Mouse (Mus musculus) B cell, adult 62 days (primary cell): Measurements from ENCODE around the gene Rfc5. TPM values are rescaled to one million over a fixed set of nuclear protein-coding genes. Genes with fewer than 3 reads are reported as not detected.

Source experiments
- total RNA-seq: library from RNA; stranded (reverse); gene quantifications from 4 replicates; pipeline ENCODE4 v1.2.4, GENCODE M21; 2023

Rfc5 gene
- 22.3 to 30.2 TPM (median 23.8 TPM) in 4 replicates for total RNA-seq

DNA sequence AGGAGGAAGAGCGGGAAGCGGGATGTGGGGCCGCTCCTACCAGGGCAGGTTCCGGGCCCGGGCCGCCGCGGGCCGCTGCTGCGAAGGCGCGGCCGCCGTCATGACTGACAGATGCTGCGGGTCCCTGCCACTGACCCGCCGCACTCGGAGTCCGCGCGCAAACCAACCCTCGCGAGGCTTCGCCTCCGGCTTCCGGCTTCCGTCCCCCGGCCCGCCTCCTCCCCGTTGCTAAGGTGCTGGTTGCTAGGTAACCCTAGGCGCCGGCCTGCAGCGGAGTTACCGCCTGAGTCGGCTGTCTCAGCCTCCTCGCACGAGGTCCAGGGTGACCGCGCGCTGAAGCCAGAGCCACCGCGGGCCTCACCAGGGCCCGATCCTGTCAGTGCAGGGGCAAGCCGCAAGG lies at the start of gene Rfc5:
TSS of gene Rfc5 (minus strand) at position 171 of the 400 bp plus-strand sequence.

DNA sequence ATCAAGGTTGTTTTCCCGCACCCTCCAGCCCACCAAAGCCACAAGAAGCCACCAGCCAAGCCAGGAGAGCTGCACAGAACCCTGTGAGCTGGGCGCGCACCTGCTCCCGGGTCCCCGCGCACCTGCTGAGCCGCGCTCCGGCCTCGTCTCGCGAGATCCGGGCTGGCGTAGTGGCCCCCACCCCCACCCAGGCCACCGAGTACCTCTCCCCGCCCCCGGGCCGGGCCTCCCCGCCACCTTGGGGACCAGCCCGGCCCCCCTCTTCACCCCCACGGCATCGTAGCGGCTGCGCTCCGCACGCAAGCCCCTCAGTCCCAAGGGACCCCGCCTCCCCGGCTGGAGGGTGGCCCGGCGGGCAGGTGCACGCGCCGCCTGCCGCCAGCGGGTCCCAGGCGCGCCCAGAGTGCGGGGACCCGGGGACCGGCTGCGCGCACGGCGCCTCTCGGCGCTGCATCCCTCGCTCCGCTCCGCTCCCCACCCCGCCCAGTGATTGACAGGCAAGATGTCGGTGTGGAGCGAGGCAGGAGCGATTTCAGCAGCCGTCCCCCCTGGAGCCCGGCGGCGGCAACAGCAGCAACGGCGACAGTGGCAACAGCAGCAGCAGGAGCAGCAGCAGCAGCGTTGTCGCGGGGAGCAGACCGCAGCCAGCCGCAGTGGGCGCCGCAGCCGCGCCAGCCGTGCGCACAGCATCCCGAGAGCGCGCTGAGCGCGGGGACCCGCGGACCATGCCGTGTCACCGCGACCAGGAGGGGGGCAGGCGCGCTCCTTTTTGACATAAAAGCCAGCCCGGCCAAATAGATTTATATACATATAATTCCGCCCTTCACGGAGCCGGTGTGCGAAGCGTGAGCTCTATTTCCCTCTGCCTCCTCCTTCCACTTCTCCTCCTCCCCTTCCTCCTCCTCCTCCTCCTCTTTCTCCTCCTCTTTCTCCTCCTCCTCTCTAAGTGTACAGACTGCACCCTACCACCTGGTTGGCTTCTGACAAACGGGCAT lies 25.0 kb upstream of the Rfc5 start, which contains the start of gene Ksr2:
TSS of gene Ksr2 (plus strand) at position 494 of the 995 bp plus-strand sequence.

DNA sequence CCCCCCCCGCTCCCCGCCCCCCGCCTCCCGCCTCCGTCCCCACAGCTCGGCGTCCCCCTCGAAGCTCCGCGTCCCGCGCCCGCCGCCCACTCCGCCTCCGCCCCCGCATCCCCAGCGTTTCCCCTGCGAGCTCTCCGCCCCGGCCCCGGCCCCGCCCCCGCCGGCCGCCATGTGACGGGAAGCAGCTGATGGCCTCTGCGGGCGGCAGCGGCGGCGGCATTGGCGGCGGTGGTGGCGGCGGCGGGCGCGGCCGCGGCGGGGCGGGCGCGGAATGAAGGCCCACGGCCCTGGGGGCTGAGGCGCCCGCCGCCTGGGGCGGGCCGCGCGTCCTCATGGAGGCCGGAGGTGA lies 31.7 kb downstream of the Rfc5 start, which contains the start of gene Wsb2:
TSS of gene Wsb2 (plus strand) at position 176 of the 349 bp plus-strand sequence.

Other genes with a start within 250 kb of the Rfc5 start
- 105 to 112 TPM (median 108 TPM) in 4 replicates for gene Pebp1, start 101.4 kb downstream of the Rfc5 start, total RNA-seq
- 0.60 to 0.98 TPM (median 0.86 TPM) in 3 of 4 replicates, not detected in the other for gene Vsig10, start 70.0 kb downstream of the Rfc5 start, total RNA-seq
- gene Wsb2, start 31.7 kb downstream of the Rfc5 start, total RNA-seq, result 40.4 to 48.5 TPM (median 46.5 TPM) in 4 replicates
- gene Ksr2, start 25.0 kb upstream of the Rfc5 start, total RNA-seq, result 0.09 to 0.33 TPM (median 0.16 TPM) in 4 replicates